In genomic region chr6:137747174-137747928, GRCm38 (mm10) we compare ENCODE assay signal across 8 mouse cellular contexts. TPM values are rescaled to one million over a fixed set of nuclear protein-coding genes. Genes with fewer than 3 reads are reported as not detected.
A peak's percentile ranks its signal among the peaks of the same experiment; 100 is the strongest.
DNase-seq lines count a peak whose midpoint lies in the region; ATAC-seq and TF ChIP-seq lines count a peak whose summit lies in the region.

No protein-coding gene starts in this region.

- CTCF ChIA-PET in Patski (lab: Charles Lee) = interaction anchor here (0.8 to 1.7 kb wide), 6 partner anchors 9 to 92 kb away, joined by 3 to 11 read pairs (median 4); partner anchors contain the start of gene Eps8

- no peaks in the 10 kb centered on the region for H3K4me1 ChIP-seq in hindbrain, embryonic 15.5 days (replicated peaks)
- no peaks in the 10 kb centered on the region for H3K4me1 ChIP-seq in hindbrain, embryonic 13.5 days (replicated peaks)
- peaks cover 7% of the 10 kb centered on the region; the same call in 1 of the 2 replicates for H3K4me1 ChIP-seq in liver, embryonic 13.5 days (replicated peaks)

- no peak overlapping the region for H3K27ac ChIP-seq in hindbrain, embryonic 15.5 days (replicated peaks)
- no peak overlapping the region for H3K27ac ChIP-seq in hindbrain, embryonic 13.5 days
- no peak overlapping the region for H3K27ac ChIP-seq in liver, embryonic 13.5 days

- no peak overlapping the region for H3K4me2 ChIP-seq in hindbrain, embryonic 15.5 days
- H3K4me2 ChIP-seq in hindbrain, embryonic 13.5 days = no peak overlapping the region
- H3K4me2 ChIP-seq in liver, embryonic 13.5 days = no peak overlapping the region

- no peak overlapping the region for H3K9ac ChIP-seq in hindbrain, embryonic 15.5 days
- H3K9ac ChIP-seq in hindbrain, embryonic 13.5 days = no peak overlapping the region
- H3K9ac ChIP-seq in liver, embryonic 13.5 days = no peak overlapping the region

- ATAC-seq in hindbrain, embryonic 15.5 days (ENCODE audit: low FRiP score, low read depth) = peak; percentile 66; the same call in 1 of the 2 replicates
- ATAC-seq in hindbrain, embryonic 13.5 days (ENCODE audit: low FRiP score) = no peak
- no peak for ATAC-seq in Patski
- ATAC-seq in liver, embryonic 13.5 days (ENCODE audit: low read depth) = peak; percentile 52; the same call in 1 of the 2 replicates

- 75% methylated on average over 5 of the region's 5 CpGs for WGBS in hindbrain, embryonic 15.5 days
- 80% methylated on average over 5 of the region's 5 CpGs for WGBS in hindbrain, embryonic 13.5 days
- WGBS in liver, embryonic 13.5 days (ENCODE audit: insufficient replicate concordance) = 62% methylated on average over 5 of the region's 5 CpGs

- H3K79me3 ChIP-seq in C2C12 (ENCODE audit: low read depth) = peaks cover 10% of the 10 kb centered on the region

- peaks cover 75% of the 10 kb centered on the region for H3K36me3 ChIP-seq in hindbrain, embryonic 15.5 days
- H3K36me3 ChIP-seq in hindbrain, embryonic 13.5 days = peaks cover 75% of the 10 kb centered on the region
- H3K36me3 ChIP-seq in C2C12 (ENCODE audit: control insufficient read depth, insufficient read depth) = peaks cover 98% of the 10 kb centered on the region
- peaks cover 82% of the 10 kb centered on the region for H3K36me3 ChIP-seq in liver, embryonic 13.5 days

- no peaks in the 10 kb centered on the region for H3K27me3 ChIP-seq in hindbrain, embryonic 15.5 days
- H3K27me3 ChIP-seq in hindbrain, embryonic 13.5 days = no peaks in the 10 kb centered on the region
- H3K27me3 ChIP-seq in C2C12 (ENCODE audit: control insufficient read depth, insufficient read depth, insufficient read length) (no peaks in the 10 kb centered on the region), Patski (no peaks in the 10 kb centered on the region)
- no peaks in the 10 kb centered on the region for H3K27me3 ChIP-seq in liver, embryonic 13.5 days

- DNase-seq in Patski (ENCODE audit: low read depth, low spot score) = no peak
- DNase-seq in liver, embryonic 13.5 days = no peak
- DNase-seq in right cerebral cortex, postnatal 4 days = no peak
- no peak for DNase-seq in frontal cortex, postnatal 10 days (ENCODE audit: low spot score in 2 of 2)
- no peak for DNase-seq in left cerebral cortex, postnatal 4 days

- H3K79me2 ChIP-seq in C2C12 (ENCODE audit: control insufficient read depth, insufficient read depth) = peaks cover 29% of the 10 kb centered on the region

- no peaks in the 10 kb centered on the region for H3K9me3 ChIP-seq in hindbrain, embryonic 15.5 days
- no peaks in the 10 kb centered on the region for H3K9me3 ChIP-seq in hindbrain, embryonic 13.5 days
- H3K9me3 ChIP-seq in liver, embryonic 13.5 days (replicated peaks) = no peaks in the 10 kb centered on the region

- intact Hi-C loops in left cerebral cortex, postnatal 4 days (cut with DNase I) = no loop called here

- in situ Hi-C loops in Patski (cut with MboI; ENCODE audit: low pct_unique_long_range_greater_than_20kb) = loop anchor here (25.0 kb wide), 1 partner anchor 935 kb away; the partner anchor contains the start of genes H2afj and Hist4h4

- TF ChIP-seq CTCF in C2C12 (IDR thresholded peaks at IDR 0.05; ENCODE audit: control insufficient read depth, insufficient read depth, insufficient read length) = no peak
- TF ChIP-seq CTCF in Patski (IDR thresholded peaks at IDR 0.05) = peak; percentile 70

- H3ac ChIP-seq in C2C12 (ENCODE audit: control insufficient read depth, insufficient read length, low read depth) = no peak overlapping the region

- no peak overlapping the region for H3K4me3 ChIP-seq in hindbrain, embryonic 15.5 days
- no peak overlapping the region for H3K4me3 ChIP-seq in hindbrain, embryonic 13.5 days
- H3K4me3 ChIP-seq in C2C12 (ENCODE audit: insufficient read depth, poor library complexity, severe bottlenecking) = no peak overlapping the region
- H3K4me3 ChIP-seq in liver, embryonic 13.5 days (replicated peaks) = no peak overlapping the region

- POLR2A ChIA-PET in Patski (lab: Charles Lee) = no interaction called here

TF ChIP-seq in C2C12, 6 proteins besides CTCF, POLR2A, EP300 and RAD21:
- TF ChIP-seq FOSL1 (IDR thresholded peaks at IDR 0.05; ENCODE audit: insufficient read depth, low read length, poor library complexity, severe bottlenecking) (no peak), CEBPB (IDR thresholded peaks at IDR 0.05; ENCODE audit: low read depth) (peak; percentile 59), MYOG (IDR thresholded peaks at IDR 0.05; ENCODE audit: control insufficient read depth, extremely low read depth, insufficient read length) (no peak), MYOD1 (IDR thresholded peaks at IDR 0.05; ENCODE audit: control insufficient read depth, insufficient read length, low read depth) (peak; percentile 50), USF1 (IDR thresholded peaks at IDR 0.05; ENCODE audit: low read depth) (no peak), MAX (IDR thresholded peaks at IDR 0.05) (no peak)

RNA-seq across cellular contexts. Expression of gene Dera, which starts 7.0 kb away (rescaled TPM):
- polyA plus RNA-seq in hindbrain, embryonic 15.5 days (2015; fragmentation: Nextera tagmentation; extraction: Ambion mirVana) = 12.6 and 13.4 TPM in 2 replicates
- polyA plus RNA-seq in hindbrain, embryonic 13.5 days (2015; fragmentation: Nextera tagmentation; extraction: Ambion mirVana) = 16.2 and 19.0 TPM in 2 replicates
- polyA plus RNA-seq in C2C12 (2012; fragmentation: generic; extraction: Trizol) = 17.7 TPM
- 17.5 TPM for polyA plus RNA-seq in Patski (2021)
- 53.1 and 60.9 TPM in 2 replicates for polyA plus RNA-seq in liver, embryonic 13.5 days (2015; fragmentation: Nextera tagmentation; extraction: Ambion mirVana)
- 10 to 100 TPM in 1 of 2 experiments, 1 to 10 TPM in 1; 9.5 to 10.7 TPM for total RNA-seq in left cerebral cortex, postnatal 4 days (2021)

RNA-seq across cellular contexts. Expression of gene Strap, which starts 12.5 kb away (rescaled TPM):
- polyA plus RNA-seq in hindbrain, embryonic 15.5 days (2015; fragmentation: Nextera tagmentation; extraction: Ambion mirVana) = 153 and 156 TPM in 2 replicates
- 171 and 175 TPM in 2 replicates for polyA plus RNA-seq in hindbrain, embryonic 13.5 days (2015; fragmentation: Nextera tagmentation; extraction: Ambion mirVana)
- 117 TPM for polyA plus RNA-seq in C2C12 (2012; fragmentation: generic; extraction: Trizol)
- polyA plus RNA-seq in Patski (2021) = 142 TPM
- polyA plus RNA-seq in liver, embryonic 13.5 days (2015; fragmentation: Nextera tagmentation; extraction: Ambion mirVana) = 109 and 133 TPM in 2 replicates
- total RNA-seq in left cerebral cortex, postnatal 4 days (2021) = 100 to 1,000 TPM; 131 to 137 TPM

Comparison
In these comparisons a context has a peak if more than half of its experiments do, and no peak if none do; other contexts are left out.
1. ATAC-seq: peak in hindbrain, embryonic 15.5 days (single experiment) and liver, embryonic 13.5 days (single experiment); none in hindbrain, embryonic 13.5 days (single experiment) and Patski (single experiment).